Mouse (Mus musculus) ES-E14 (cell line): ENCODE results near the gene Nup210. TPM values are rescaled to one million over a fixed set of nuclear protein-coding genes. Genes with fewer than 3 reads are reported as not detected.

Experiments
- DNase-seq: peaks from one replicate; pipeline ENCODE4 v3.0.0-alpha.2; 2013; ENCODE audit warnings: low read depth, low spot score
- H3K27ac ChIP-seq: 2 replicates; pipeline ENCODE4 v1.5.1; 2012; ENCODE audit warnings: low read depth, mild to moderate bottlenecking, low read length, moderate library complexity, mixed read lengths; ENCODE audit not compliant: poor library complexity, insufficient read depth, severe bottlenecking
- H3K36me3 ChIP-seq: 2 replicates; pipeline ENCODE4 v1.6.1; 2012; ENCODE audit warnings: mild to moderate bottlenecking, low read length, moderate library complexity, mixed read lengths; ENCODE audit not compliant: control insufficient read depth, poor library complexity, insufficient read depth, severe bottlenecking
- H3K4me1 ChIP-seq, 2 experiments: fragments of 150-350 bp in 1 of 2; sonication (generic) in 1 of 2; 2 replicates each; pipeline ENCODE4 v1.6.1; 2012; ENCODE audit warnings: low read length in 2 of 2, mild to moderate bottlenecking in 1 of 2, mixed read lengths in 1 of 2; ENCODE audit not compliant: control insufficient read depth in 2 of 2, insufficient read depth in 2 of 2, poor library complexity in 1 of 2
- H3K4me3 ChIP-seq, 2 experiments: fragments of 150-350 bp in 1 of 2; sonication (generic) in 1 of 2; 2 replicates each; pipeline ENCODE4 v1.5.1; 2012; ENCODE audit warnings: low read length in 2 of 2, low read depth in 1 of 2, mild to moderate bottlenecking in 1 of 2, mixed read lengths in 1 of 2; ENCODE audit not compliant: insufficient read depth in 1 of 2, poor library complexity in 1 of 2, severe bottlenecking in 1 of 2
- H3K9ac ChIP-seq: 2 replicates; pipeline ENCODE4 v1.6.1; 2012; ENCODE audit warnings: low read depth, mild to moderate bottlenecking, low read length, mixed read lengths; ENCODE audit not compliant: poor library complexity, insufficient read depth, severe bottlenecking
- H3K9me3 ChIP-seq: fragments of 150-350 bp; sonication (generic); 2 replicates; pipeline ENCODE4 v1.6.1; 2012; ENCODE audit warnings: low read depth, mild to moderate bottlenecking, low read length; ENCODE audit not compliant: control insufficient read depth, insufficient read depth
- CHD2 ChIP-seq: IDR thresholded peaks from 2 replicates; pipeline ENCODE4 v1.6.1; 2014; ENCODE audit warnings: mild to moderate bottlenecking, low read depth, low read length, inconsistent platforms
- HCFC1 ChIP-seq: IDR thresholded peaks from 2 replicates; pipeline ENCODE4 v1.6.1; 2012; ENCODE audit warnings: low read length, inconsistent platforms, borderline replicate concordance; ENCODE audit not compliant: insufficient read depth
- MAFK ChIP-seq: IDR thresholded peaks from 2 replicates; pipeline ENCODE4 v1.6.1; 2014; ENCODE audit warnings: mild to moderate bottlenecking, low read depth, low read length, inconsistent platforms; ENCODE audit not compliant: insufficient read depth
- ZC3H11A ChIP-seq: IDR thresholded peaks from 2 replicates; pipeline ENCODE4 v1.6.1; 2012; ENCODE audit warnings: low read depth, mild to moderate bottlenecking, inconsistent platforms, low read length, borderline replicate concordance
- ZNF384 ChIP-seq: IDR thresholded peaks from 2 replicates; pipeline ENCODE4 v1.6.1; 2012; ENCODE audit warnings: low read depth, low read length, inconsistent platforms
- in situ Hi-C, 2 experiments: fragments of 600-800 bp; cut with MboI; formaldehyde crosslinking; loops; one replicate each; pipeline ENCODE4 v1.15.1; 2025; ENCODE audit warnings: low sequenced_read_pairs in 2 of 2, inconsistent platforms in 1 of 2; ENCODE audit not compliant: unreplicated experiment in 2 of 2
- total RNA-seq: library from RNA; depleted of rRNA; stranded (reverse); fragments of 300-350 nt; gene quantifications from 2 replicates; pipeline ENCODE4 v1.2.3, GENCODE M21; 2012

Nup210 gene
- total RNA-seq, 1 experiment: 65.9 TPM

DNA sequence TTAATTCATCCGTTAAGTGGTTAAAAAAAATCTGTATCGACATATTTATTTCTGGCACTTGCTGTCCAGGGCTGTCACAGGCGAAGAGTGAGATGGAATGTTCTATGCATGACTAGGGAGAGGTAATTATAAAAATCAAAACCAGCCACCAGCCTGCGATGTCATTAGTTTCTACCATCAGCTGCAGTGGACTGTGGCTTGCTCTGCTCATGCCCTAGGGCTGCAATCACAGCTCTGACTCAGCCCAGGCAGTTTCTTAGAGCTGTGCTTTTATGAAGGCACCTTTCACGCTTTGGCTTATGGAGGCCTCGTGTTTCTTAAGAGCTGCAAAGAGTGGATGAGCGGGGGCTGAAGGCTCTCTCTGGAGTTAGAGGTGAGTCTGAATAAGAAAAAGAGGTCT is 95.8 kb downstream of the Nup210 start:
- H3K9me3 ChIP-seq: no peaks in the 10 kb centered on the region
- no peak for DNase-seq
- in situ Hi-C loops: no loop called here
- H3K36me3 ChIP-seq: peaks cover 45% of the 10 kb centered on the region; the same call in 1 of the 2 replicates
- no peak overlapping the region for H3K9ac ChIP-seq
- H3K4me3 ChIP-seq: no peak overlapping the region
- no peak overlapping the region for H3K27ac ChIP-seq
- TF ChIP-seq CHD2 (no peak), ZC3H11A (no peak), MAFK (no peak), ZNF384 (no peak)
- no peaks in the 10 kb centered on the region for H3K4me1 ChIP-seq

DNA sequence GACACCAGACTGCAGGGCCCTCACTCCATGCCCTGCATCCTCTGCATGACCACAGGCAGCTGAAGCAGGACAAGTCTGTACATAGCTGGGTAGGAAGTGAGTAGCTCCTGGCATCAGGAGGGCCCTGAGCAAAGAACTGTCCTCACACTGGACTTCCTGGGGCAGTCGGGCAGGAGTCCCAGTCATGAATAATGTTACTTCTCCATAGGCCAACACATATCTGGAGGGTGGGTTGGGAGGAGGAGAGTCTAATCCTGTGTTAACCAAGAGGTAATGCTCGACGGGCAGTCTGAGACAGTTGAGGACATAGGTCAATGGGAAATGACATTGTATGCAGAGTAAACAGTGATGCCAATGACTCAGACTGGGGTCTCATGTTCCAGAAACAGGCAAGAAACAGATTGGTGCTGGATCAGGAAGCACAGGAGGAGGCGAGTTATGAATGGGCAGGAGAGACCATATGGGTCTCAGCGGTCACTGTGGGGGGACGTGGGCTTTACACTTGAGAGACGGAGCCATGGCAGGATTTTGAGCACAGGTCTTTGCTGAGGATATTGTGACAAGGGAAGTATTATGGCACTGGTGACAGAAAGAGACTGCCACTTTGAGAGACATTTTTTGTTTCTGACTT is 99.9 kb downstream of the Nup210 start:
- Histone ChIP-seq H3K9me3 (no peaks in the 10 kb centered on the region), H3K36me3 (peaks cover 48% of the 10 kb centered on the region; the same call in 1 of the 2 replicates), H3K9ac (no peak overlapping the region), H3K4me3 (no peak overlapping the region), H3K27ac (no peak overlapping the region; the same call in 1 of the 2 replicates), H3K4me1 (peaks cover 0 to 6% of the 10 kb centered on the region in 2 experiments; a peak in 1 of 4 replicates)
- in situ Hi-C loops: no loop called here
- no peak for DNase-seq
- TF ChIP-seq MAFK: no peak
- no peak for TF ChIP-seq HCFC1
- TF ChIP-seq ZC3H11A: no peak
- TF ChIP-seq CHD2: no peak
- no peak for TF ChIP-seq ZNF384

DNA sequence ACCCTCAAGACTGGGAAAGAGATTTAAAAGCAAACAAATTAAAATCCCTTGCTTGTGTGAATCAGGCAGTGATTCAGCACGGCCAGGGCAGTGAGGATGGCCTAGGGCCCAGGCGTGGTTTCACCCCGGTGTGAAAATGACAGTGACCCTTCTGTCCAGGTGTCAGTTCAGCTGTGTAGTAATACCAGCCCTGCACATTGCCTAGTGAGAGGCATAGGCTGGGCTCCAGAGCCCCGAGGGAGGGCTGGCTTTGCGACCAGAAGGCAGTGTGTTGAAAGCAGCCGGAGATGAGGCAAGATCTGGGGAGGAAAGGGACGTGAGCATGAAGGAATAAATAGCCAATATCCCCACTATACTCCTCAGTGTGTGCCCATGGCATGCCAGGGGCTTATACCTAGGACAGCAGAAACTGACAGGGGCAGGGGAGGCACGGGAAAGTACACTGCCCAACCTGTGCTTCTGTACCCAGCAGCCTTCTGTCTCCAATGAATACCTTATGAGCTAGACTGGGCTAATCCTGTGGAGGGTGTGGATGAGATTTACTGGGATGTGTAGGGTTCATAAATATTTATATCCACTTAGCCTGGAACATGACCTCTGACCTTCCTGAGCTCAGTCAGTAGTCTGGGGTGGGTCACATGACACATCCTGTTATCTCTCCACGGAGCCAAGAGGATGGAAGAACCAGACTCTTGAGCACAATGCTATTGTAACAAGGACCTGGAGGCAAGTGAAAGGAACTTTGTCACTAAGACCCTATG is 102.3 kb downstream of the Nup210 start:
- Histone ChIP-seq H3K9me3 (no peaks in the 10 kb centered on the region), H3K36me3 (peaks cover 38% of the 10 kb centered on the region; the same call in 1 of the 2 replicates), H3K4me1 (peaks cover 0 to 6% of the 10 kb centered on the region in 2 experiments; a peak in 1 of 4 replicates), H3K9ac (no peak overlapping the region), H3K27ac (no peak overlapping the region), H3K4me3 (no peak overlapping the region)
- TF ChIP-seq ZNF384 (no peak), HCFC1 (no peak), MAFK (no peak), ZC3H11A (no peak), CHD2 (no peak)
- in situ Hi-C loops: no loop called here
- no peak for DNase-seq

DNA sequence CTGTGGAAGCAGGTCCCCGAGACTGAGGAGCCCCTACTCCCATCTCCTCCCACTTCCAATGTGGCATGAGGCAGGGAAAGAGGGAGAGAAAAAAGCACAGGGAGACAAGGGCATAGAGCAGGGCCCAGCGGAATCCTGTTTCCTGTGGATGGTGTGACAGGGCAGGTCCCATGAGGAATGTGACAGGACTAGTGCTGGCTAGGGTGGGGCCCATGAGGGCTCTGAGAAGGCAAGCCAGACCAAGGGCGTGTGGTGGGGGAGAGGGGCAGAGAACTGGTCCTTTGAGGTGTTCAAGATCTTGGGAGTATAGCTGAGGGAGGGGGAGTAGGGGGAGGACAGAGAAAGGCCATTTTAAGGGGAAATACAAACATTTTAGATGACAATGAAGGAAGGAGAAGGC is 104.2 kb downstream of the Nup210 start:
- Histone ChIP-seq H3K36me3 (peaks cover 30% of the 10 kb centered on the region; the same call in 1 of the 2 replicates), H3K27ac (no peak overlapping the region), H3K4me3 (no peak overlapping the region), H3K9me3 (no peaks in the 10 kb centered on the region), H3K9ac (no peak overlapping the region), H3K4me1 (peaks cover 0 to 6% of the 10 kb centered on the region in 2 experiments; a peak in 1 of 4 replicates)
- in situ Hi-C loops: no loop called here
- TF ChIP-seq ZC3H11A: no peak
- no peak for TF ChIP-seq ZNF384
- TF ChIP-seq CHD2: no peak
- TF ChIP-seq MAFK: no peak
- no peak for TF ChIP-seq HCFC1
- DNase-seq: no peak
